Mouse (Mus musculus): ENCODE measurements around the gene Zfp526.

The Zfp526 gene

DNA sequence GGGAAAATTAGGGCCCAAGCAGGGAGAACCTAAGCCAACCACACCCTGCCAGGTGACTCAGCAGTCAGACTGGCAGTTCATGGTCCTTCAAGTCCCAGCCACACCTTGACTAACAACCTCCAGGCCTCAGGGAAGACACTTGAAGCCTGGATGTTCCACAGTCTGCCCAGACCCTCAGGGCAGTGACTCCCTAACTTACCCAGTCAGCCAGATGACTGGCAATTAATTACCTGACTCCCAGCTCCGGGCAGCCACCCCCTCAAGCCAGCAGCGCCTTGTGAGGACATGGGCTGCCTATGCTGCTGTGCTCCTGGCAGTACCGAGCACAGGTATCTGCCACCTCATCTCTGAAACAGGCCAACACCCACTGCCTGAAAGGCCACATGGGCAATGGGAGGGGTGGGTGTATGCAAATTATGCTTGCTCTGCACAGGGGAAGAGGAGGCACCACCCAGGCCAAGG lies 12.0 kb upstream of the Zfp526 start:
- DNase-seq (ENCODE audit: low read depth in 1 of 2, low spot score in 2 of 2) = no peak

DNA sequence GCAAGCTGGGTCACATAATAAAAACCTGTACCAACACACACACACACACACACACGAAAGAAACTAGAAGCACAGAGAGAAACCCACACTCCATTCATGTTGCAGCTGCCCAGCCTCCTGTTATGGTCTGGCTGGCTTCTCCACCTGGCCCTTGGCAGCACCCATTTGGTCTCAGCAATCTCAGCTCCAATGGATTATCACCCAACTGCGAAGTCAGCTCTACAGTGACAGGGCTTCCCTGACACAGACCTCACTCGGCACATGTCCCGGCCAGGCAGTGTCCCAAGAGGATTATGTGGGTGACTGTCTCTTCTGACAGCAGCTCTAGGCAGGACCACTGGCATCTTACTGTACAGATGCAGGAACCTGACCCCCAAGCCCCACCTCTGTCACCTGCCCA lies 10.7 kb upstream of the Zfp526 start:
- no peak for DNase-seq (ENCODE audit: low read depth in 1 of 2, low spot score in 2 of 2)

- no peak for DNase-seq (ENCODE audit: low read depth in 1 of 2, low spot score in 2 of 2)
Observed at GRCm38 (mm10) chr7:25213099-25213498, 8.1 kb upstream of the Zfp526 start.

GRCm38 (mm10) chr7:25214172-25214571 lies 7.1 kb upstream of the Zfp526 start:
- DNase-seq (ENCODE audit: low read depth in 1 of 2, low spot score in 2 of 2) = no peak

DNA sequence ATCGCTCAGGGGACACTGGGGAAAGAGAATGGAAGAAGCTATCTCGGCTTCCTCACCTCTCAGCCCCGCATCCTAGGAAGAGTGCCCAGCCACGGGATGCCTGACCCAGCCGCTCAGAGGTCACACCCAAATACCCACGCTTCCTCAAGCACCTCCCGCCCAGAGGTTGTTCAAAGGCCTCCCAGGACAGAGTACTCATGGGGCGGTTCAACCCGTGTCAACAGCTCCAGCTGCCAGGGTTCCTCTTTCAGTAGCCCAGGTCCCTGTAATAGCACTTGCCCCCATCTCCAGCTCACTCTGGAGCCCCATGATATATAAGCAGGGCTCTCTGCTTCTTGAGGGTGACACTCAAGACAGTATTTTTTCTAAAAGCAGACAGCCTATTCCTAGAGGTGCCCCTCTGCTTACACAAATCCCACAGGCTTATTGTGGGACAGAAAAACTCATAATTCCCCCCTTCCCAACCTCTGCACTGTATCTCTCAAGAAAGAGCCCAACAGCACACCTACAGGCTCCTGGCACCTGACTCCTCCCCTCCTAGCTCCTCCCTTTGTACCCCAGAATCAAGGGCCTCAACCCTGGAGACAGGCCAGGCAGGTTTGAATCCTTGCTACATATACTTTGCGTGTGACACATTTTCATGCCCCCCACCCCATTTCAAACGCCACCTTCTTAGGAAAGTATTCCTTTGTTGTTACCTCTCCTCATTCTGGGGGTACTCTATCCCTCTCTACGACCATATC lies 3.4 kb upstream of the Zfp526 start:
- peak in 1 of 2 experiments; percentile 59 for DNase-seq (ENCODE audit: low read depth in 1 of 2, low spot score in 2 of 2)

- DNase-seq (ENCODE audit: low read depth in 1 of 2, low spot score in 2 of 2) = peak in 1 of 2 experiments; percentile 9
Observed at GRCm38 (mm10) chr7:25218705-25219415, 2.4 kb upstream of the Zfp526 start.

DNA sequence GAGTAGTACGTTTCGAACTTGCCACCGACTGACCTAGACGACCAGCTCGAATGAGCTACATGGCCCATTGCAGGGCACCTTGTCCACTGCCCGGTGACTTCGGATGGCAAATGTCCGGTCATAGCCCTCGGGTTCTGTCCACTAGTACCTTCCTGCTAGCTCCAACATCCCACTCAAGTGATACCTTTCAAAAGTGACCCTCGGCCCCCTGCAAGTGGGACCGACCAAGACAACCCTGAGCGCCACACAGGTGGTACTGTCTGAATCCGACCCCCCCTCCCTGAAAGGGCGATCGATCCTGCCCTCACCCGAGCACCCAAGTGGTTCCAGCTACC lies 1.8 kb upstream of the Zfp526 start:
- no peak for DNase-seq (ENCODE audit: low read depth in 1 of 2, low spot score in 2 of 2)

DNA sequence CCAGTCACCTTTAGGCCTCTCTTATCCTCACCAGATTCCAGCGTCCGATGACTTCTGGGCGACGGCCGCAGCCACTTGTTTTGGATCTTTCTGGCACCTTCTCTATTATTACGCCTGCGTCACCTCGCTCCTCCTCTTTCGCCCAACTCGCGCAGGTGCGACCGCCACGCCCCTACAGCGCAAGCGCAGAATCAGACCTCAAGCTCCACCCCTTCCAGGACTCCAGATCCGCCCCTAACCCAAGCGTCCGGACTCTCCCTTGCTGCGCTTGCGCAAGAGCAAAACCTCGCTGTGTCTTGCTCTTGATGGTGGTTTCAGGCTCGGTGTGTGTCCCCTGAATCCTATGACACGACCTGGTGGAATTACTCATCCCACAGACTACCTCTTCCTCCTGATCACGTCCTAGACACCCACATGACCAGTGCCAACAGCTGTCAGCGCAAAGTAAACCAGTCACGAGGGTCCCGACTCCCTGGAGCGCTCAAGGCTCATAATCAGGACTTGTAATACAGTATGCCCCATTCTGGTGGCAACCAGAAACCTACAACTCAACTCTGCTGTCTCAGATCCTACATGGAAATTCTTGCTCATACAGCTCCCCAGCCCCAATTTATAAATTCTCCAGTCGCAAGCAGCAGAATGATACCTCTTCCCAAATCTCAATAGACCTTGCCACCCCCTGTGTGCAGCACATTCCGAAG lies 1.3 kb upstream of the Zfp526 start:
- DNase-seq (ENCODE audit: low read depth in 1 of 2, low spot score in 2 of 2) = peak; percentile 91 to 93

GRCm38 (mm10) chr7:25220457-25221101 lies 646 bp upstream of the Zfp526 start, which contains the start of gene Dedd2:
TSS of gene Dedd2 (minus strand) at chr7:25220615.
- peak in 1 of 2 experiments; percentile 24 for DNase-seq (ENCODE audit: low read depth in 1 of 2, low spot score in 2 of 2)

GRCm38 (mm10) chr7:25222275-25222967 lies 1.2 kb downstream of the Zfp526 start:
- no peak for DNase-seq (ENCODE audit: low read depth in 1 of 2, low spot score in 2 of 2)

- no peak for DNase-seq (ENCODE audit: low read depth in 1 of 2, low spot score in 2 of 2)
Observed at GRCm38 (mm10) chr7:25227523-25228300, 6.5 kb downstream of the Zfp526 start.

- DNase-seq (ENCODE audit: low read depth in 1 of 2, low spot score in 2 of 2) = no peak
Observed at GRCm38 (mm10) chr7:25230690-25231285, 9.6 kb downstream of the Zfp526 start.

GRCm38 (mm10) chr7:25232101-25232648 lies 10.9 kb downstream of the Zfp526 start:
- DNase-seq (ENCODE audit: low read depth in 1 of 2, low spot score in 2 of 2) = no peak

DNA sequence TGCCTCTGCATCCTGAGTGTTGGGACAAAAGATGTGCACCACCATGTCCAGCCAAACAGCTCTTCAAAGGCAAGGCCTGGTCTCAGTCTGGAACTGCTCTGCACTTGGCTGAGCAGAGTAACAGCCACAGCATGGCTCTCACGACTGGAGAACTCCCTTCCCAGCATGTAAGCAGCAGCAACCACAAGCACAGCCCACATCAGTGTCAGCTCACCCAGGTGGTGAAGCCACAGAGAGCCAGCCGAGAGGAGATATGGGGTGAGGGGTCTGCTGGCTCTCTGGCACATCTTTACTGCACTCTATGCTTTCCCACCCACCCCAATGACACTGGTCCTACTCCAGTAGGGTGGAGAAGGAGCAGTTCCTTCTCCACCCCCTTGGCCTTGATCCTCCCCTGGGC lies 11.8 kb downstream of the Zfp526 start:
- DNase-seq (ENCODE audit: low read depth in 1 of 2, low spot score in 2 of 2) = no peak

DNA sequence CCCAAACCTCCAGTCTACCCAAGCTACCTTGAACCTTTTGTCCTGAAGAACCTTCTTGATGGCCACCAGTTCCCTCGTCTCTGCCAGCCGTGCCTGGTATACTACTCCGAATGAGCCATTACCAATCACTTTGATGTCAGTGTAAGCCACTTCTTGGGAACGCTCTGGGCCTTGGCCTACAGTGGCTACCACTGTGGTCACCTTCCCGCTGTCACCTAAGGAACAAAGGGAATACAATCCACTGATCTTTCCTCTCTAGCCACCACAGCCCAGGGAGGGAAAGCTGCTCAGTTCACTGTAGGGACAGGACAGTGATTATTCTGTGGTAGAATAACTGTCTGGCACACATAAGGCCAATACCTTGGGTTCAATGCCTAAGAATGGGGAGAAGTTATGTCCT lies 14.3 kb downstream of the Zfp526 start:
- no peak for DNase-seq (ENCODE audit: low read depth in 1 of 2, low spot score in 2 of 2)

DNA sequence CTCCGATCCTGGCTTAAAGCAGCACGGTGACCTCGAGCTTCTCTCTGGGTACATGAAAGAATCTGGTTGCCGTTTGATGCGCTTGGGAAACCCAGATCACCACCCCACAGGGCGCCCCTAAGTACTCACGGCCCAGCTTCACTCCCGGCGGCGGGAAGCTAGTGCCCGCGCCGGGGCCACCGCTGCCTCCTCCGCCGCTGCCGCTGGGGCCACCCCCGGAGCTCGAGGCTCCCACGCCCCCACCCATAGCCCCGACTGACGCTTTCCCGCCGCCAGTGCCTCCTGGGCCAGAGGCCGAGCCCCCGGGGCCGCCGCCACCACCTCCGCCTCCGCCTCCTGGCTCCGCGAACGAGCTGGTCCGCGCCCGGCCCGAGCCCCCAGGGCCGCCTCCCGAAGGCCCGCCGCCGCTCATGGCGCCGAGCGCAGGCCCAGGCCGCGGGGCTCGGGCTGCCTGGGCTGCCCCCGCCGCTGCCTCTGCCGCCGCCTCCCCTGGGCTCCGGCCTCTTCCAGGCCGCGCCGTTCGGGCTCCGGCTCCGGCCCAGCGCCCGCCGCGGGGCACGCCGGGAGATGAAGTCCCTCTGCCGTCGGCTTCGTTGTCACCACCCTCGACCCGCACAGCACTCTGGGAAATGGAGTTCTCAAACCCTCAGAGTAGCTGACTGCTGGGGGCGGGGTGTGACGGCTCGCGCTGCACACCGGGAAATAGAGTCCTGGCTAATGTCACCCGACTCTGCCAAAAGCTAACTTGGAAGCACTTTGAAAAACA lies 16.2 kb downstream of the Zfp526 start, which contains the start of gene Gsk3a:
Gene Gsk3a (minus strand): TSS at position 603 of the 766 bp plus-strand sequence.
- DNase-seq (ENCODE audit: low read depth in 1 of 2, low spot score in 2 of 2) = peak; percentile 94 to 95

- DNase-seq (ENCODE audit: low read depth in 1 of 2, low spot score in 2 of 2) = peak; percentile 83 to 89
Observed at GRCm38 (mm10) chr7:25238015-25238706, 16.9 kb downstream of the Zfp526 start.
